Mouse (Mus musculus): Measurements from ENCODE around the gene Mrgprf.

GRCm38 (mm10) chr7:145325697-145326096 is 25.1 kb downstream of the Mrgprf start:
- TF ChIP-seq CTCF (IDR thresholded peaks at IDR 0.05; ENCODE audit: borderline replicate concordance, extremely low read depth, insufficient read depth, insufficient read length) (no peak), POLR2A (IDR thresholded peaks at IDR 0.05; ENCODE audit: borderline replicate concordance, extremely low read depth, insufficient read depth, insufficient read length, poor library complexity, severe bottlenecking) (no peak)

Measured in brain, embryonic 14.5 days (tissue).